Mouse (Mus musculus) liver, embryonic 14.5 days (tissue): Measurements from ENCODE around the gene Uvrag. TPM values are rescaled to one million over a fixed set of nuclear protein-coding genes. Genes with fewer than 3 reads are reported as not detected.

ENCODE experiments used
- ATAC-seq: fragments of 200-750 bp; cut with Nextera tagmentation; 2 replicates; pipeline ENCODE4 v1.8.0; 2017; ENCODE audit warnings: moderate number of reproducible peaks, mild to moderate bottlenecking, moderate library complexity; ENCODE audit not compliant: insufficient read depth
- DNase-seq, 3 experiments: peaks; one replicate each; pipeline ENCODE4 v3.0.0-alpha.2; 2012 to 2013; ENCODE audit warnings: low read depth in 3 of 3, low spot score in 3 of 3
- H3K27ac ChIP-seq: fragments of 300-500 bp; sonication (generic); 2 replicates; pipeline ENCODE4 v1.5.1; 2014; ENCODE audit warnings: moderate library complexity, mild to moderate bottlenecking, control low read depth, inconsistent platforms
- H3K27me3 ChIP-seq: fragments of 300-500 bp; sonication (generic); 2 replicates; pipeline ENCODE4 v1.6.1; 2014; ENCODE audit warnings: mild to moderate bottlenecking, low read length, moderate library complexity; ENCODE audit not compliant: control insufficient read depth, insufficient read depth
- H3K36me3 ChIP-seq: fragments of 300-500 bp; sonication (generic); replicated peaks from 2 replicates; pipeline ENCODE4 v1.6.1; 2014; ENCODE audit warnings: low read depth; ENCODE audit not compliant: control insufficient read depth, insufficient read depth
- H3K4me1 ChIP-seq, 2 experiments: fragments of 200-500 bp in 1 of 2; fragments of 300-500 bp in 1 of 2; sonication (generic) in 1 of 2; replicated peaks; 2 replicates each; pipeline ENCODE4 v1.6.1; 2012 to 2014; ENCODE audit warnings: antibody characterized with exemption in 1 of 2, inconsistent platforms in 1 of 2, low read length in 1 of 2; ENCODE audit not compliant: control insufficient read depth in 2 of 2, insufficient read depth in 2 of 2
- H3K4me2 ChIP-seq: fragments of 300-500 bp; sonication (generic); 2 replicates; pipeline ENCODE4 v1.6.1; 2014; ENCODE audit warnings: low read depth, mild to moderate bottlenecking, control low read depth, moderate library complexity
- H3K4me3 ChIP-seq, 2 experiments: fragments of 200-500 bp in 1 of 2; fragments of 300-500 bp in 1 of 2; sonication (generic) in 1 of 2; 2 replicates each; pipeline ENCODE4 v1.5.1; 2012 to 2014; ENCODE audit warnings: low read depth in 2 of 2, low read length in 2 of 2, mild to moderate bottlenecking in 2 of 2, control low read depth in 1 of 2, inconsistent platforms in 1 of 2, moderate library complexity in 1 of 2; ENCODE audit not compliant: insufficient read depth in 1 of 2
- H3K9ac ChIP-seq: fragments of 300-500 bp; sonication (generic); replicated peaks from 2 replicates; pipeline ENCODE4 v1.6.1; 2014; ENCODE audit warnings: mild to moderate bottlenecking, control low read depth, moderate library complexity
- H3K9me3 ChIP-seq: fragments of 300-500 bp; sonication (generic); 2 replicates; pipeline ENCODE4 v1.6.1; 2016; ENCODE audit warnings: low read length, mixed read lengths; ENCODE audit not compliant: control insufficient read depth
- CTCF ChIP-seq: IDR thresholded peaks from 2 replicates; pipeline ENCODE4 v1.5.1; 2016; ENCODE audit warnings: antibody characterized with exemption, low read depth, control low read depth
- EP300 ChIP-seq: IDR thresholded peaks from 2 replicates; pipeline ENCODE4 v1.6.1; 2016; ENCODE audit warnings: antibody characterized with exemption, low read depth
- WGBS: fragments of 180-500 bp; shearing (Covaris S2); extraction: QIAGEN DNeasy Blood & Tissue Kit; methylation state at CpG from one replicate; pipeline ENCODE4 v1.1.7; 2014; ENCODE audit not compliant: insufficient replicate concordance; 5-methylcytosine and 5-hydroxymethylcytosine counted together
- polyA plus RNA-seq, 2 experiments: library from polyadenylated mRNA; depleted of rRNA in 1 of 2; stranded (reverse) in 1 of 2; unstranded in 1 of 2; fragments of >200 nt; fragmentation: Nextera tagmentation in 1 of 2; extraction: Ambion mirVana in 1 of 2; gene quantifications; 2 replicates each; pipeline versions ENCODE4 v1.2.1 to v1.2.3; 2012 to 2014

Uvrag gene
- polyA plus RNA-seq, 2 experiments: 3.9 to 5.7 TPM

DNA sequence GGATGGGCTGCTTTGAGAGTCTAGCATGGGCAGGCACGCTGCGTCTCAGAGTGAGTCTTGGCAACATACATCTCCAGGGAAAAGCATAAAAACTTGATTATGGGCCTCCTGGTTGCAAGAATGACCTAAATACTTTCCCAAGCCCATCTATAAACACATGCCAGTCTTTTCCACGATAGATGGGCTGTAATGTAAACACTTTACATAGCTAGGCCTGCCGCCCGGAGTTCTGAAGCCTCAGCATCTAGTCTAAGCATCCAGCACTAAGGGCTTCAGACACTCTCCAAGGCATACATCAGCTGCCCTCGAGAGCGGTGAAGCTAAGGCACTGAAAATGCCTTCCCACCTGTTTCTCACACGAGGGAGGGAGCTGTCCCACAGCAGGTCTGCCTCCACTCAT lies 229.7 kb downstream of the Uvrag start:
- TF ChIP-seq CTCF (no peak), EP300 (no peak)
- Histone ChIP-seq H3K27me3 (no peaks in the 10 kb centered on the region), H3K4me2 (no peak overlapping the region), H3K4me1 (no peaks in the 10 kb centered on the region; a peak in 1 of 4 replicates), H3K27ac (no peak overlapping the region), H3K4me3 (no peak overlapping the region), H3K9ac (no peak overlapping the region), H3K36me3 (no peaks in the 10 kb centered on the region), H3K9me3 (no peaks in the 10 kb centered on the region)
- WGBS: 69% methylated on average over 8 of the region's 8 CpGs
- ATAC-seq: no peak
- DNase-seq: no peak

DNA sequence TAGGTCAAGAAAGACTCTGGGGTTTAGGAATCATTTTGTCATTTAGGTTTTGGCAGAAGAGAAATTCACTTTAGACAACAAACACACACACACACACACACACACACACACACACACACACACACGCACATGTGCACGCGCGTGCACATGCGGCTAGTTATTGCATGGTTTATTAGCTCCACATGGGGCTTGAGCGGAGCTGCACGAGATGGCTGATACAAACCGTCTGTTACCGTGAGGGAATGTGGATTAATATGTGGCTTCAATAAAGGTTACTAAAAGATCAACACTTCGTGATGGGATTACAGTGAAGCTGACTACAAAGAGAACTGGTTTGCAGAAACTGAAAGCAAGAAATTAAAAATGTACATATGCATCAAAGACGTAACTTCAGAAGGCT lies 230.2 kb downstream of the Uvrag start:
- Histone ChIP-seq H3K27ac (no peak overlapping the region), H3K27me3 (no peaks in the 10 kb centered on the region), H3K4me1 (no peaks in the 10 kb centered on the region; a peak in 1 of 4 replicates), H3K9me3 (no peaks in the 10 kb centered on the region), H3K9ac (no peak overlapping the region), H3K4me2 (no peak overlapping the region), H3K4me3 (no peak overlapping the region), H3K36me3 (no peaks in the 10 kb centered on the region)
- no peak for DNase-seq
- no peak for TF ChIP-seq CTCF
- no peak for TF ChIP-seq EP300
- no peak for ATAC-seq
- WGBS: 82% methylated on average over 11 of the region's 11 CpGs

DNA sequence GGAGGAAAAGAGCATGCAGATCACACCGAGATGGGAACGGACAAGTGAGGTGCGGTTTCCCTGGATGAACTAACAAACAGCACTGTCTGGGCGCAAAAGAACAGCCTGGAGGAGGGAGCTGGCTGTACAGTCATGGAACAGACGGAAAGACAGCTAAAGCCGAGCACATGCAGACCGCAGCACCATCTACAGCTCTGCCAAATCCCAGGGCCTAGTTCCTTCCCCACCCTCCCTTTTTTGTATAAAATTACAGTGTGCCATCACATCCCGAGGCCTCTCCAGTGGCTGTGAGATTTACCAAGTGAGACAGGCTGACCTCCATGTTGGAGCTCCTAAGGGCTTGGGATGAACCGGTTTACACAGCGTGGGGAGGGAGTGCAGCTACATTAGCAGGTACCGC lies 230.8 kb downstream of the Uvrag start:
- WGBS: 80% methylated on average over 11 of the region's 11 CpGs
- H3K36me3 ChIP-seq: no peaks in the 10 kb centered on the region
- no peak overlapping the region for H3K4me3 ChIP-seq
- no peaks in the 10 kb centered on the region; a peak in 1 of 4 replicates for H3K4me1 ChIP-seq
- TF ChIP-seq EP300 (no peak), CTCF (no peak)
- H3K27ac ChIP-seq: no peak overlapping the region
- DNase-seq (no peak), ATAC-seq (no peak)
- H3K4me2 ChIP-seq: no peak overlapping the region
- no peaks in the 10 kb centered on the region for H3K27me3 ChIP-seq
- no peaks in the 10 kb centered on the region for H3K9me3 ChIP-seq
- H3K9ac ChIP-seq: no peak overlapping the region

DNA sequence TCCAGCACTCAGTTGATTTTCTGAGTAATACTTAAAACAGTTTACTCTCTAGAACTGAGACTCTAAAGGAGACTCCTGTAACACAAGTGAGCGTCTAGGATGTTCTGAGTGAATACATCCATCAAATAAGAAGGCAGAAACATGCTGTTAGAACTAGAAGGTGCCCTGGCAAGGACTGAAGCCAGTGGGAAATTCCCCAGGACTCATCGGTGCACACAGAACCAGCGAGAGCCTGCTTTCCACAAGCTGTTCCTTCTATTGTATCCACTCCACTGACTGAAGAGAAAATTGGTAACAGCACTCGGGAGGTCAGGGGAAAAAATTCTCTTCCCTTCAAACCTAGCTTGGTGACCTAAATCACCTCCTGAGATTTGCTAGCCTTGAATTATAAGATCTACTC lies 233.5 kb downstream of the Uvrag start:
- no peaks in the 10 kb centered on the region for H3K27me3 ChIP-seq
- ATAC-seq: no peak
- H3K4me1 ChIP-seq: peaks cover 0 to 5% of the 10 kb centered on the region in 2 experiments; a peak in 1 of 4 replicates
- no peak for DNase-seq
- H3K36me3 ChIP-seq: no peaks in the 10 kb centered on the region
- no peak overlapping the region for H3K4me2 ChIP-seq
- H3K9me3 ChIP-seq: no peaks in the 10 kb centered on the region
- no peak overlapping the region for H3K27ac ChIP-seq
- TF ChIP-seq CTCF: no peak
- no peak for TF ChIP-seq EP300
- WGBS: 74% methylated on average over 4 of the region's 4 CpGs
- H3K4me3 ChIP-seq: no peak overlapping the region
- no peak overlapping the region for H3K9ac ChIP-seq

DNA sequence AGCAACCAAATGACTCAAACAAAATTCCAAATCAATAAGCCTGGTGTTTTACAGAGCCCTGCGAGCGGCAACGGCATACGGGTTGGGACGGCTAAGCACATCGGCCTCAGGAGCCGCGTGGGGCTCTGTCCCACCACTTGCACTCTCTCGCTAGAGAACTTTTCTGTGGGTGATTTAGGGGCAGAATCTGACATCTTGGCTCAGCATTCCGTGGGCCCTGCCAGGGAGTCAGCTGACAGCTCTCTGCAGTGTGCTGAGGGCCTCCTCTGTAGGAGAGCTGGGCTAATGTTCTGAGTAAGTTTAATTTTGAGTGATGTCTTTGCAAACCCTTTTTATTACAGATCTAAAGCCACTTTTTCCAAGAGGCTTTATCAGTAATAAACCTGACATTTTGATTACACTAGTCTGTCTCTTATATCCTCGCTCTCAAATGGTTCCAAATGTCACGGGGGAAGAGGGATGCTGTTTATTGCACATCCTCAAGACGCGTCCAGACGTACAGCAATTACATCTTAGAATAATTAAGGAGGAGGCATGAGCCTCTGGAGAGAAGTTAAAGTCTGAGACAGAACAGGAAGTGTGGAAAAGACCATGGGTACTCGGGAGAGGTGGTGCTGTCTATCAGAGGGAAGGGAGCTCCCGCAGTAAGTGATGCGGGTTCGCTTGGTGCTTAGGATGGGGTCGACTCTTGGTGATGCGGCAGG lies 236.1 kb downstream of the Uvrag start:
- 80% methylated on average over 21 of the region's 21 CpGs for WGBS
- H3K27ac ChIP-seq: no peak overlapping the region
- ATAC-seq (no peak), DNase-seq (no peak)
- H3K4me1 ChIP-seq: peaks cover 0 to 5% of the 10 kb centered on the region in 2 experiments; a peak in 1 of 4 replicates
- H3K4me2 ChIP-seq: no peak overlapping the region
- TF ChIP-seq CTCF (no peak), EP300 (no peak)
- no peaks in the 10 kb centered on the region for H3K27me3 ChIP-seq
- no peaks in the 10 kb centered on the region for H3K36me3 ChIP-seq
- H3K9me3 ChIP-seq: no peaks in the 10 kb centered on the region
- no peak overlapping the region for H3K9ac ChIP-seq
- H3K4me3 ChIP-seq: no peak overlapping the region
